7 mouse cellular contexts compared by ENCODE assay signal in the genomic region with DNA sequence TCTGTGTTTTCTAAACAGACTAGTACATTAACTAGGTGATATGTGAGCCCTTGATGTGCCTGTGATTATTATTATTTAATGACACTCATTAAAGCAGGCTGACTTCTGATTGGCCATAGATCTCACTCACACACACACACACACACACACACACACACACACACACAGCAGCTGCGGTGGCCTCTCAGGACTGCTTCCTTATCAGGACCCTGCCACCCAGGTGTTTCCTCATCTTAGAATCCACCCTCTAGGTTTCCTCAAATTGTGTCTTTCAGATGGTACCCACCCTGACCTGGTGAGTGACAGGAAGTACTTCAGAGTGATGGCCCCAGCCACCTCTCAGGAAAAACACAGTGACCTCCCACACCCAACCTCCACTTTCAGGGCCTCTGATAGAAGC. TPM values are rescaled to one million over a fixed set of nuclear protein-coding genes. Genes with fewer than 3 reads are reported as not detected.
DNase-seq lines count a peak whose midpoint lies in the region; ATAC-seq lines count a peak whose summit lies in the region.

No protein-coding gene starts in this region.

- H3K9ac ChIP-seq in hindbrain, embryonic 13.5 days: no peak overlapping the region
- H3K9ac ChIP-seq in liver, embryonic 16.5 days (ENCODE audit: low read depth, low read length): no peak overlapping the region

- H3K4me1 ChIP-seq in hindbrain, embryonic 13.5 days (replicated peaks): peaks cover 52% of the 10 kb centered on the region
- peaks cover 13% of the 10 kb centered on the region for H3K4me1 ChIP-seq in liver, embryonic 16.5 days (ENCODE audit: control insufficient read depth, low read depth, low read length)

- H3K36me3 ChIP-seq in hindbrain, embryonic 13.5 days: no peaks in the 10 kb centered on the region
- H3K36me3 ChIP-seq in liver, embryonic 16.5 days (ENCODE audit: control insufficient read depth, insufficient read depth): no peaks in the 10 kb centered on the region

- peak overlapping the region; percentile 81; the same call in 1 of the 2 replicates for H3K27ac ChIP-seq in hindbrain, embryonic 13.5 days
- H3K27ac ChIP-seq in liver, embryonic 16.5 days (ENCODE audit: low read length): no peak overlapping the region; the same call in 1 of the 2 replicates

- ATAC-seq in hindbrain, embryonic 13.5 days (ENCODE audit: low FRiP score): no peak
- ATAC-seq in liver, embryonic 16.5 days (ENCODE audit: low read depth): peak; percentile 50

- WGBS in hindbrain, embryonic 13.5 days: 37% methylated on average over 1 of the region's 1 CpGs
- 8% methylated on average over 1 of the region's 1 CpGs for WGBS in liver, embryonic 16.5 days (ENCODE audit: insufficient replicate concordance)

- no peak overlapping the region for H3K4me2 ChIP-seq in hindbrain, embryonic 13.5 days
- no peak overlapping the region for H3K4me2 ChIP-seq in liver, embryonic 16.5 days (ENCODE audit: low read depth, low read length)

- H3K4me3 ChIP-seq in hindbrain, embryonic 13.5 days: no peak overlapping the region
- no peak overlapping the region for H3K4me3 ChIP-seq in liver, embryonic 16.5 days (ENCODE audit: low read depth, low read length)

- peak; percentile 78 to 80 for DNase-seq in B cell, adult 2 months
- peak; percentile 63 for DNase-seq in MEL-GATA-1-ER (ENCODE audit: extremely low read depth, low read depth)
- peak; percentile 15 to 23 for DNase-seq in thymus, postnatal 10 days (ENCODE audit: low spot score in 2 of 2)
- no peak for DNase-seq in T-cell, adult 2 months (ENCODE audit: low spot score)
- no peak for DNase-seq in cerebellum, adult 18-20 months

- H3K9me3 ChIP-seq in hindbrain, embryonic 13.5 days: no peaks in the 10 kb centered on the region
- H3K9me3 ChIP-seq in liver, embryonic 16.5 days (replicated peaks; ENCODE audit: control insufficient read depth, low read length): no peaks in the 10 kb centered on the region

- H3K27me3 ChIP-seq in hindbrain, embryonic 13.5 days: no peaks in the 10 kb centered on the region
- H3K27me3 ChIP-seq in liver, embryonic 16.5 days (ENCODE audit: control insufficient read depth, insufficient read depth, low read depth, low read length): no peaks in the 10 kb centered on the region

RNA-seq across cellular contexts. Expression of a gene that starts 52.0 kb away (rescaled TPM):
- 44.6 and 53.1 TPM in 2 replicates for polyA plus RNA-seq in hindbrain, embryonic 13.5 days (2015; fragmentation: Nextera tagmentation; extraction: Ambion mirVana)
- 22.2 and 30.4 TPM in 2 replicates for polyA plus RNA-seq in liver, embryonic 16.5 days (2015; fragmentation: Nextera tagmentation; extraction: Ambion mirVana)

Comparison
In these comparisons a context has a peak if more than half of its experiments do, and no peak if none do; other contexts are left out.
1. DNase-seq: peak in B cell, adult 2 months (2 of 2), MEL-GATA-1-ER (single experiment) and thymus, postnatal 10 days (2 of 2); none in T-cell, adult 2 months (single experiment) and cerebellum, adult 18-20 months (0 of 2).